Mouse (Mus musculus) hindbrain, embryonic 11.5 days (tissue): ENCODE measurements around the gene Tshz2. TPM values are rescaled to one million over a fixed set of nuclear protein-coding genes. Genes with fewer than 3 reads are reported as not detected.

Source experiments
- ATAC-seq: fragments of 200-750 bp; cut with Nextera tagmentation; 2 replicates; pipeline ENCODE4 v1.8.0; 2017; ENCODE audit warnings: mild to moderate bottlenecking, moderate TSS enrichment, moderate library complexity; ENCODE audit not compliant: low FRiP score
- DNase-seq: peaks from one replicate; pipeline ENCODE4 v3.0.0-alpha.2; 2015; ENCODE audit warnings: low spot score
- H3K27ac ChIP-seq: fragments of 300-500 bp; sonication (generic); 2 replicates; pipeline ENCODE4 v1.5.1; 2014; ENCODE audit warnings: mild to moderate bottlenecking, low read depth, low read length
- H3K27me3 ChIP-seq: fragments of 300-500 bp; sonication (generic); 2 replicates; pipeline ENCODE4 v1.6.1; 2014; ENCODE audit warnings: mild to moderate bottlenecking, low read length, moderate library complexity, mixed read lengths; ENCODE audit not compliant: control insufficient read depth, insufficient read depth
- H3K36me3 ChIP-seq: fragments of 300-500 bp; sonication (generic); 2 replicates; pipeline ENCODE4 v1.6.1; 2014; ENCODE audit warnings: mild to moderate bottlenecking, low read length, moderate library complexity, mixed read lengths; ENCODE audit not compliant: control insufficient read depth, insufficient read depth
- H3K4me1 ChIP-seq: fragments of 300-500 bp; sonication (generic); replicated peaks from 2 replicates; pipeline ENCODE4 v1.6.1; 2014; ENCODE audit warnings: low read length, mixed read lengths; ENCODE audit not compliant: control insufficient read depth, insufficient read depth
- H3K4me2 ChIP-seq: fragments of 300-500 bp; sonication (generic); replicated peaks from 2 replicates; pipeline ENCODE4 v1.6.1; 2014; ENCODE audit warnings: mild to moderate bottlenecking, low read depth, low read length
- H3K4me3 ChIP-seq: fragments of 300-500 bp; sonication (generic); 2 replicates; pipeline ENCODE4 v1.5.1; 2014; ENCODE audit warnings: low read depth, low read length
- H3K9ac ChIP-seq: fragments of 300-500 bp; sonication (generic); 2 replicates; pipeline ENCODE4 v1.6.1; 2014; ENCODE audit warnings: low read depth, low read length
- H3K9me3 ChIP-seq: fragments of 300-500 bp; sonication (generic); 2 replicates; pipeline ENCODE4 v1.6.1; 2016; ENCODE audit warnings: low read length; ENCODE audit not compliant: control insufficient read depth
- WGBS: fragments of 180-500 bp; shearing (Covaris S2); extraction: QIAGEN DNeasy Blood & Tissue Kit; methylation state at CpG from one replicate; pipeline ENCODE4 v1.1.7; 2014; 5-methylcytosine and 5-hydroxymethylcytosine counted together
- polyA plus RNA-seq: library from polyadenylated mRNA; unstranded; fragments of >200 nt; fragmentation: Nextera tagmentation; extraction: Ambion mirVana; gene quantifications from 2 replicates; pipeline ENCODE4 v1.2.1, GENCODE M21; 2014

Gene Tshz2
- polyA plus RNA-seq, 1 experiment from 2014 or later = 6.4 TPM

DNA sequence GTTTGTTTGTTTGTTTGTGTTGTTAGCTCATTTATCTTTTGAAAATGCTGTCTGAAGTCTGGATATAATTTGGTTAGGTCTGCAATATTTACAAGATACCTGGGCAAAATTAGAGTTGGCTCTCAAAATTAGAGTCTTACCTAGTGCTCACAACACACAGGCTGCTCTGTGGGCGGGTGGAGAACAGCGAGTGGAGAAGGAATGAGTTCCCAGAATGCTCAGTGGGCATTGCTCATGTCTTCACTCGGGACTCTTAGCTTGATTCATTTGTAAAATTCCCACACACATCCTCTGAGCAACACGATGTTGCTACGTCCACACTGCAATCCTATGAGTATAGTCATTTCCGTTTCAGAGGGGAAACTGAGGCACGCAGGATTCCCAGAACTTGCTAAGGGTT, 180.1 kb downstream of the Tshz2 start:
- no peak for DNase-seq
- Histone ChIP-seq H3K4me1 (no peaks in the 10 kb centered on the region), H3K4me2 (no peak overlapping the region), H3K9ac (no peak overlapping the region), H3K27me3 (no peaks in the 10 kb centered on the region), H3K4me3 (no peak overlapping the region), H3K9me3 (no peaks in the 10 kb centered on the region), H3K27ac (no peak overlapping the region), H3K36me3 (no peaks in the 10 kb centered on the region)
- ATAC-seq = no peak
- WGBS = 94% methylated on average over 7 of the region's 7 CpGs

DNA sequence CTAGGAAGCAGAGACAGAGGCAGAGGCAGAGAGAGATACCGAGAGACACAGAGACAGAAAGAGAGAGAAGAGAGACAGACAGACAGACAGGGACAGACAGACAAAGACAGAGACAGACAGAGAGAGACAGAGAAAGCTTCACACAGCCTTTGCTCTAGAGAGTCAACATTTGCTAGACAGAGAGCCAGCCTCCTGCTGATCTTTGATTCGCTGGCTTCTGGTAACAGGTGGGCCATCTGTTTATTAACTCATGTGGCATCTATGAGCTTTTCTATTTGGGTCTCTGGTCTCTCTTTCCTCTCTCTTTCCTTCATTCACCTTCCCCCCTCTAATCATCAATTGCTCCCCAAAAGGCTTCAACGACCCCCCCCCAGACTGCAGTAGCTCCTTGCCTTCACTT, 181.5 kb downstream of the Tshz2 start:
- ATAC-seq (no peak), DNase-seq (no peak)
- Histone ChIP-seq H3K27me3 (no peaks in the 10 kb centered on the region), H3K4me1 (no peaks in the 10 kb centered on the region), H3K36me3 (no peaks in the 10 kb centered on the region), H3K4me3 (no peak overlapping the region), H3K4me2 (no peak overlapping the region), H3K27ac (no peak overlapping the region), H3K9ac (no peak overlapping the region), H3K9me3 (no peaks in the 10 kb centered on the region)
- 71% methylated on average over 3 of the region's 3 CpGs for WGBS

DNA sequence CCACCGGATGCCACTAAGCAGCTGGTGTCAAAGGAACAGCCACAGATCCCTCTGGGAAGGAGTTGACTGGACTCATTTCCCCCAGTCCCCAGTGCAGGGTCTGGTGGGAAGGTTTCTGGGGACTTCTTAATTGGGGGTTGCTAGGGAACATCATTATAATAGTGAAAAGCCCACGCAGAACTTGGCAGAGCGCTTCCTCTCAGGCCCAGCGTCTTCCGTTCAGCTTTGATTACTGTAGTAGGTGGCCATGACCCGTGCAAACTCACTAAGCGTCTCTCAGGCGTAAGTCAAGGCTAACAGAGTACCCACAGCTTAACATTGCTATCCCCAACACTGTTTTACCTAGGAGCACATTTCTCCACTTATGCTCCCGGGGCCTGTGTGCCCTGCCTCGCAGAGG, 181.9 kb downstream of the Tshz2 start:
- Histone ChIP-seq H3K36me3 (no peaks in the 10 kb centered on the region), H3K4me3 (no peak overlapping the region), H3K9me3 (no peaks in the 10 kb centered on the region), H3K27me3 (no peaks in the 10 kb centered on the region), H3K27ac (no peak overlapping the region), H3K4me2 (no peak overlapping the region), H3K9ac (no peak overlapping the region), H3K4me1 (no peaks in the 10 kb centered on the region)
- DNase-seq (no peak), ATAC-seq (no peak)
- WGBS = 72% methylated on average over 10 of the region's 10 CpGs

DNA sequence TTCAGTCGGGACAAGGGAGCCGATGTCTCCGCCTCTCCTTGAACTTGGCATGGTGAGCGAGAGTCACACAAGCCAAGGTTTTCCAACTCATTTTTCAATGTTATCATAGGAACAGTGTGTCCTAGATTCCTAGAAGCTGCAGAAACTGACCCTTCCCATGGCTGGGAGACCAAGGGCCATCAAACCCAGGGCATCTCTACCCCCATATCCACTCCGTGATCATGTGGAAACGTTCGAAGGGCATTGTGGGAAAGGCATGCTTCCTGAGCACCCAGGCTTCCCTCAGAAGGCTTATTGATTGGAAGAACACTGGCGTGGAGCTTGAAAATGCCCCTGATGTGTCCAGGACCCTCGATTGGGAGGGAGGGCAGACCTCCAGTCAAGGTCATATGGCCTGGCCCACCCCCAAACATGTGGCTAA, 188.2 kb downstream of the Tshz2 start:
- Histone ChIP-seq H3K27me3 (no peaks in the 10 kb centered on the region), H3K9me3 (no peaks in the 10 kb centered on the region), H3K4me3 (no peak overlapping the region), H3K4me1 (no peaks in the 10 kb centered on the region), H3K36me3 (no peaks in the 10 kb centered on the region), H3K9ac (no peak overlapping the region), H3K27ac (no peak overlapping the region), H3K4me2 (no peak overlapping the region)
- no peak for DNase-seq
- 88% methylated on average over 9 of the region's 9 CpGs for WGBS
- ATAC-seq = no peak

DNA sequence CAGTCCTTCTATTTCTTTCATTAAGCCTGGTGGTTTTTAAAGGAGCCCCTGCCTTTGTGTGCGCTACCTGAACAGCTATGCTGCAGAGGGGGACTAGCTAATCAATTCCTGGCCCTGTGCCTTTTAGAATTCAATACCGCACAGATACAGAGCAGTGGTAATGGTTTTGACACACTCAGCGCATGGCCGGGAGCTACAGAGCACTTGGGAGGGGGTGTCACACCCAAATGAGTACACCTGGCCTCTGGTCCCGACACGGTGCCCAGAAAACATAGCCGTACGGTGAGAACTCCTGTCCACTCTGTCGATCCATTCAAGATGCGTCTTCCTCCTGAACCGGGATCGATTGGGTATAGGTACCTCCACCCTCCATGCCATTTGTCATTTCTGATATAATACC, 193.1 kb downstream of the Tshz2 start:
- no peaks in the 10 kb centered on the region for H3K9me3 ChIP-seq
- no peak overlapping the region for H3K4me3 ChIP-seq
- H3K27me3 ChIP-seq = no peaks in the 10 kb centered on the region
- WGBS = 78% methylated on average over 12 of the region's 12 CpGs
- peak overlapping the region; percentile 56; the same call in 1 of the 2 replicates for H3K27ac ChIP-seq
- H3K4me2 ChIP-seq = no peak overlapping the region
- no peak overlapping the region for H3K9ac ChIP-seq
- no peak for DNase-seq
- 0 out of 2 replicates have a peak, but pooled peaks have one; percentile 43 for ATAC-seq
- no peaks in the 10 kb centered on the region for H3K36me3 ChIP-seq
- no peaks in the 10 kb centered on the region for H3K4me1 ChIP-seq

DNA sequence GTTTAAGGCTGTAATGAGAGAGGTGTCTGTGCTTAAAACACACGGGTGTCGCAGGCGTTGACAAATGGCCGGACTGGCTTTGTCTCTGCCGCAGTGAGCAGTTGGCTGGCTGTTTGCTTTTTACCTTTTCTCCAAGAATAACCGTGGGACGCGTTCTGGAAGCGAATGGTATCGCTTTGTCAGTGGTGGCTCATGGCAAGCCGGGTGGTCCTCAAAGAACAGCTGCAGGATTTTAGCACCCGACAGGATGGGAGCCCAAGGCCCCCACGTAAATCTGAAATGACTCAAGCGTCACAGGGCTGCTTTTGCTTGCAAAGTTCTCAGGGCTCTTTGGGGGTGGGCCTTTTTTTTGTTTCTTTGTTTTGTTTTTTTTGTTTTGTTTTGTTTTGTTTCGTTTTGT, 193.5 kb downstream of the Tshz2 start:
- DNase-seq (peak; percentile 28), ATAC-seq (no peak)
- Histone ChIP-seq H3K27ac (peak overlapping the region; percentile 56), H3K4me1 (no peaks in the 10 kb centered on the region), H3K27me3 (no peaks in the 10 kb centered on the region), H3K9me3 (no peaks in the 10 kb centered on the region), H3K4me2 (no peak overlapping the region), H3K4me3 (no peak overlapping the region), H3K9ac (no peak overlapping the region), H3K36me3 (no peaks in the 10 kb centered on the region)
- 48% methylated on average over 15 of the region's 15 CpGs for WGBS

DNA sequence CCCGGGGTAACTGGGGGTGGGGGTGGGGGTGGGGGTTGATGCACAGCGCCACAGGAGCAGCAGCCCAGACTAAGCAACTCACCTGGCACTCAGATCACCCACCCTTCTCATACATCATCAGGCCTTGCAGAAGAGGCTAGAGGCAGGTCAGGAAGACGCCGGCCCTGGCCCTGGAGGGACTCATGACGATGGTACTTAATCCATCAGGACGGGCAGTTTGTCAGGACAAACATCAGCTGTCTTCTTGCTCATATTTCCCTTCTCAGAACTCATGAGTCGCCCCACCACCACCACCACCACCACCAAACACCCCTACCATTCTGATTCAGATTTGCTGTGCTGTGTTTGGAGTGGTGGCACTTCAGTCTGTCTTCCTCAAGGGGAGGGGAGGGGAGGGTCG, 194.0 kb downstream of the Tshz2 start:
- 70% methylated on average over 8 of the region's 8 CpGs for WGBS
- H3K9ac ChIP-seq = no peak overlapping the region
- DNase-seq = no peak

DNA sequence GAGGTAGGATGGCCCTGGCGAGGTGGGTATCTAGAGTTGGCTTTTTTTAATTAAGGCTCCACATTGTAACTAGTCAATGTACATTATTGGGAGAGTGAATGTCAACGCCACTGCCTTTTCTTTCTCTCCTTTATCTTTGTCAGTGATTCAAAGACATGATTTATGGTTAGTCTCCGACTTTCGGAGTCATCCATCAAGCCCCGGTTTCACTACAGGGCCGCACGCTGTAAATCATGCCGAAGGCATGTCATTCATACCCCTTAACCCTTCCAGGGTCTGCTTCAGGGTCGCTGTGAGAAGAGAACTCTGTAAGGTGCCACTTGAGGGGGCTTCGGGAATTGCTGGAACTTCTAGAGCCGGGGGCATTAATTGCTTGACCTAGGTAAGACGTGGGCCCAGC, 199.4 kb downstream of the Tshz2 start:
- H3K9me3 ChIP-seq = no peaks in the 10 kb centered on the region
- no peak overlapping the region for H3K4me3 ChIP-seq
- no peaks in the 10 kb centered on the region for H3K36me3 ChIP-seq
- WGBS = 62% methylated on average over 12 of the region's 12 CpGs
- peak; percentile 37 for DNase-seq
- 0 out of 2 replicates have a peak, but pooled peaks cover 5% of the 10 kb centered on the region for H3K4me1 ChIP-seq
- peak; percentile 56; the same call in 1 of the 2 replicates for ATAC-seq
- H3K27me3 ChIP-seq = no peaks in the 10 kb centered on the region
- H3K4me2 ChIP-seq = no peak overlapping the region
- no peak overlapping the region for H3K27ac ChIP-seq
- H3K9ac ChIP-seq = no peak overlapping the region

More for the DNA sequence above, 194.0 kb downstream of the Tshz2 start:
- Histone ChIP-seq H3K4me1 (no peaks in the 10 kb centered on the region), H3K27me3 (no peaks in the 10 kb centered on the region), H3K9me3 (no peaks in the 10 kb centered on the region), H3K36me3 (no peaks in the 10 kb centered on the region), H3K4me2 (no peak overlapping the region), H3K27ac (no peak overlapping the region), H3K4me3 (no peak overlapping the region)
- ATAC-seq = no peak

DNA sequence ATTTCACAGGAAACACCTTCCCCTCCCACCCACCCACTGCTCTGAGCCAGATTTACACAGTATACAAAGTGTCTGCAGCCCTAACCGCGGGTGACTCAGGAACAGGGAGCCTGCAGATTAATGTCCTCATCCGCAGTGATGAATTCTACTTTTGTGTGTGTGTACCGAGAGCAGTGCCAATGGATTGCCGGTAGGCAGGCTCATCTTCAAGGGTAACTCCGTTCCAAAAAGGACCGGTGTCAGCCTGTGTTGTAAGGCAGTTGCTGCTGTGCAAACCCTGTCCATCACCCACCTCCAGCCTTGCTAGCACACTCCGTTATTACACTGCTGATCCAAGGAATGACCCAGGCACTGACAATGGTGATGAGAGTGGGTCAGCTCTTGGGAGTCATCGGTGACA, 200.8 kb downstream of the Tshz2 start:
- Histone ChIP-seq H3K4me1 (0 out of 2 replicates have a peak, but pooled peaks cover 5% of the 10 kb centered on the region), H3K4me2 (no peak overlapping the region), H3K4me3 (no peak overlapping the region), H3K9ac (no peak overlapping the region), H3K36me3 (no peaks in the 10 kb centered on the region), H3K27me3 (no peaks in the 10 kb centered on the region), H3K27ac (no peak overlapping the region), H3K9me3 (no peaks in the 10 kb centered on the region)
- ATAC-seq (no peak), DNase-seq (peak; percentile 11)
- WGBS = 73% methylated on average over 9 of the region's 9 CpGs
